Mouse (Mus musculus): ENCODE measurements around the gene Wdr83. TPM values are rescaled to one million over a fixed set of nuclear protein-coding genes. Genes with fewer than 3 reads are reported as not detected.
"Not testable (repeated sequence)": the region's sequence is repeated elsewhere in the genome, so short reads cannot be mapped to it uniquely, and the experiment has no call there.

Wdr83 gene
- polyA plus RNA-seq (2011; ENCODE audit: insufficient read depth, insufficient read length, low read depth, missing spikeins): 16.5 and 16.8 TPM in 2 replicates

DNA sequence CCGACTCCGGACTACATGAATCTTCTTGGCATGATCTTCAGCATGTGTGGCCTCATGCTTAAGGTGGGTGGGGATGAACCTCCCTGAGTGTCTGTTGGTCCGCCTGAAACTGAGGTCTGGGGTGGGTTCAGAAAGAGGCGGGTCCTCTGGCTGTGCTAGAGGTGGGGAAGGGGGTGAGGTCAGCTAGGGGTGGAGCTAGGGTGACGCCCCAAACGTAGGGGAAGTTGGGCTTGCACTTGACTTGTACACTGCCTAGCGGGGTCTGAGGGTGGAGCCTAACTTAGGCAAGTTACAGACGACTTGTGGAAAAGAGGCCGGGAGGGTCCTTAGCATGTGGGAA is at the start of gene Wdr83:
Gene Wdr83, minus strand, starts transcription at position 91 of the 340 bp plus-strand sequence.
- H3K27me3 ChIP-seq (ENCODE audit: control insufficient read depth, insufficient read depth, low read length, poor library complexity, severe bottlenecking): no peaks in the 10 kb centered on the region
- H3K9ac ChIP-seq (ENCODE audit: low read depth, poor library complexity, severe bottlenecking): peak within 1 kb of the TSS; percentile 85
- no peak for TF ChIP-seq EP300 (IDR thresholded peaks at IDR 0.05; ENCODE audit: insufficient read depth, low read depth, low read length)
- H3K9me3 ChIP-seq (replicated peaks; ENCODE audit: control insufficient read depth, insufficient read depth, low read length, poor library complexity, severe bottlenecking): no peaks in the 10 kb centered on the region
- H3K36me3 ChIP-seq (ENCODE audit: control insufficient read depth, insufficient read depth, low read length, poor library complexity, severe bottlenecking): peaks cover 22% of the 10 kb centered on the region
- peak within 1 kb of the TSS; percentile 95 for H3K4me3 ChIP-seq (ENCODE audit: low read depth, low read length)
- no peaks in the 10 kb centered on the region for H3K4me1 ChIP-seq (ENCODE audit: control insufficient read depth, insufficient read depth, low read length)
- peak within 1 kb of the TSS; percentile 1; the same call in 1 of the 2 replicates for H3K27ac ChIP-seq (ENCODE audit: insufficient read depth, low read length)

GRCm38 (mm10) chr8:85123691-85124090 is 42.6 kb upstream of the Wdr83 start:
- H3K9ac ChIP-seq (ENCODE audit: low read depth, poor library complexity, severe bottlenecking): no peak overlapping the region
- no peaks in the 10 kb centered on the region for H3K36me3 ChIP-seq (ENCODE audit: control insufficient read depth, insufficient read depth, low read length, poor library complexity, severe bottlenecking)
- 0 out of 2 replicates have a peak, but pooled peaks cover 2% of the 10 kb centered on the region for H3K27me3 ChIP-seq (ENCODE audit: control insufficient read depth, insufficient read depth, low read length, poor library complexity, severe bottlenecking)
- H3K4me3 ChIP-seq (ENCODE audit: low read depth, low read length): no peak overlapping the region
- H3K4me1 ChIP-seq (ENCODE audit: control insufficient read depth, insufficient read depth, low read length): no peaks in the 10 kb centered on the region
- no peak overlapping the region for H3K27ac ChIP-seq (ENCODE audit: insufficient read depth, low read length)
- TF ChIP-seq CTCF (IDR thresholded peaks at IDR 0.05; ENCODE audit: low read depth, low read length) (no peak), EP300 (IDR thresholded peaks at IDR 0.05; ENCODE audit: insufficient read depth, low read depth, low read length) (no peak), POLR2A (IDR thresholded peaks at IDR 0.05; ENCODE audit: insufficient read depth, low read length) (no peak)
- peaks cover 3% of the 10 kb centered on the region; the same call in 1 of the 2 replicates for H3K9me3 ChIP-seq (replicated peaks; ENCODE audit: control insufficient read depth, insufficient read depth, low read length, poor library complexity, severe bottlenecking)

GRCm38 (mm10) chr8:85122995-85123394 is 41.9 kb upstream of the Wdr83 start, which contains the start of gene Zfp791:
Gene Zfp791, minus strand, starts transcription at chr8:85123095.
- Histone ChIP-seq H3K27ac (ENCODE audit: insufficient read depth, low read length) (no peak within 1 kb of the TSS), H3K4me1 (ENCODE audit: control insufficient read depth, insufficient read depth, low read length) (no peaks in the 10 kb centered on the region), H3K36me3 (ENCODE audit: control insufficient read depth, insufficient read depth, low read length, poor library complexity, severe bottlenecking) (no peaks in the 10 kb centered on the region), H3K27me3 (ENCODE audit: control insufficient read depth, insufficient read depth, low read length, poor library complexity, severe bottlenecking) (0 out of 2 replicates have a peak, but pooled peaks cover 2% of the 10 kb centered on the region), H3K9me3 (replicated peaks; ENCODE audit: control insufficient read depth, insufficient read depth, low read length, poor library complexity, severe bottlenecking) (peaks cover 3% of the 10 kb centered on the region; the same call in 1 of the 2 replicates), H3K4me3 (ENCODE audit: low read depth, low read length) (no peak within 1 kb of the TSS), H3K9ac (ENCODE audit: low read depth, poor library complexity, severe bottlenecking) (no peak within 1 kb of the TSS)
- TF ChIP-seq EP300 (IDR thresholded peaks at IDR 0.05; ENCODE audit: insufficient read depth, low read depth, low read length): no peak
- TF ChIP-seq POLR2A (IDR thresholded peaks at IDR 0.05; ENCODE audit: insufficient read depth, low read length): no peak
- no peak for TF ChIP-seq CTCF (IDR thresholded peaks at IDR 0.05; ENCODE audit: low read depth, low read length)

DNA sequence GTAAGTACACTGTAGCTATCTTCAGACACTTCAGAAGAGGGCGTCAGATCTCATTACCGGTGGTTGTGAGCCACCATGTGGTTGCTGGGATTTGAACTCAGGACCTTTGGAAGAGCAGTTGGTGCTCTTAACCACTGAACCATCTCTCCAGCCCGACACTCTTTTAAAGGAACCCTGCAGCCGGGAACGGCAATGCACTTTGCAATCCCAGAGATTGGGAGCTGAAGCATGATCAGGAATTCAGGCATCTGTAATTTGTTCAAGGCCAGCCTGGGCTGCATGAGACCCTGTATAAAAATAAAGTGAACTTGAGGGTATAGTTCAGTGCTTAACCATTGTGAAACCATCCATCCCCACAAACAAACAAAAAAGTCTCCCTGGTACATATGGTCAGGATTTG is 39.1 kb upstream of the Wdr83 start:
- H3K9ac ChIP-seq (ENCODE audit: low read depth, poor library complexity, severe bottlenecking); H3K27ac ChIP-seq (ENCODE audit: insufficient read depth, low read length); H3K27me3 ChIP-seq (ENCODE audit: control insufficient read depth, insufficient read depth, low read length, poor library complexity, severe bottlenecking); H3K9me3 ChIP-seq (replicated peaks; ENCODE audit: control insufficient read depth, insufficient read depth, low read length, poor library complexity, severe bottlenecking); H3K4me3 ChIP-seq (ENCODE audit: low read depth, low read length); H3K4me1 ChIP-seq (ENCODE audit: control insufficient read depth, insufficient read depth, low read length); H3K36me3 ChIP-seq (ENCODE audit: control insufficient read depth, insufficient read depth, low read length, poor library complexity, severe bottlenecking): not testable (repeated sequence)

GRCm38 (mm10) chr8:85119052-85119981 is 38.2 kb upstream of the Wdr83 start:
- no peaks in the 10 kb centered on the region for H3K9me3 ChIP-seq (replicated peaks; ENCODE audit: control insufficient read depth, insufficient read depth, low read length, poor library complexity, severe bottlenecking)
- H3K27ac ChIP-seq (ENCODE audit: insufficient read depth, low read length): no peak overlapping the region
- H3K4me1 ChIP-seq (ENCODE audit: control insufficient read depth, insufficient read depth, low read length): no peaks in the 10 kb centered on the region
- peak overlapping the region; percentile 83 for H3K4me3 ChIP-seq (ENCODE audit: low read depth, low read length)
- no peaks in the 10 kb centered on the region for H3K36me3 ChIP-seq (ENCODE audit: control insufficient read depth, insufficient read depth, low read length, poor library complexity, severe bottlenecking)
- 0 out of 2 replicates have a peak, but pooled peaks cover 2% of the 10 kb centered on the region for H3K27me3 ChIP-seq (ENCODE audit: control insufficient read depth, insufficient read depth, low read length, poor library complexity, severe bottlenecking)
- H3K9ac ChIP-seq (ENCODE audit: low read depth, poor library complexity, severe bottlenecking): peak overlapping the region; percentile 69
- TF ChIP-seq EP300 (IDR thresholded peaks at IDR 0.05; ENCODE audit: insufficient read depth, low read depth, low read length) (no peak), CTCF (IDR thresholded peaks at IDR 0.05; ENCODE audit: low read depth, low read length) (no peak), POLR2A (IDR thresholded peaks at IDR 0.05; ENCODE audit: insufficient read depth, low read length) (peak; percentile 61)

- Histone ChIP-seq H3K36me3 (ENCODE audit: control insufficient read depth, insufficient read depth, low read length, poor library complexity, severe bottlenecking) (no peaks in the 10 kb centered on the region), H3K27ac (ENCODE audit: insufficient read depth, low read length) (no peak overlapping the region), H3K4me3 (ENCODE audit: low read depth, low read length) (no peak overlapping the region), H3K4me1 (ENCODE audit: control insufficient read depth, insufficient read depth, low read length) (no peaks in the 10 kb centered on the region), H3K27me3 (ENCODE audit: control insufficient read depth, insufficient read depth, low read length, poor library complexity, severe bottlenecking) (no peaks in the 10 kb centered on the region), H3K9ac (ENCODE audit: low read depth, poor library complexity, severe bottlenecking) (no peak overlapping the region), H3K9me3 (replicated peaks; ENCODE audit: control insufficient read depth, insufficient read depth, low read length, poor library complexity, severe bottlenecking) (no peaks in the 10 kb centered on the region)
- TF ChIP-seq POLR2A (IDR thresholded peaks at IDR 0.05; ENCODE audit: insufficient read depth, low read length) (no peak), CTCF (IDR thresholded peaks at IDR 0.05; ENCODE audit: low read depth, low read length) (no peak), EP300 (IDR thresholded peaks at IDR 0.05; ENCODE audit: insufficient read depth, low read depth, low read length) (no peak)
Measured at GRCm38 (mm10) chr8:85116984-85117383, 35.9 kb upstream of the Wdr83 start.
